Mouse (Mus musculus) adrenal gland, adult 8-10 months (tissue): ENCODE results near the gene Zmynd8. TPM values are rescaled to one million over a fixed set of nuclear protein-coding genes. Genes with fewer than 3 reads are reported as not detected.
"Not testable (repeated sequence)": the region's sequence is repeated elsewhere in the genome, so short reads cannot be mapped to it uniquely, and the experiment has no call there.

Source experiments
- DNase-seq: peaks from one replicate; pipeline ENCODE4 v3.0.0; 2022
- total RNA-seq, 4 experiments: library from RNA; stranded (reverse); gene quantifications; 2 replicates each; pipeline ENCODE4 v1.2.4; 2022

The Zmynd8 gene
- total RNA-seq, 4 experiments from 2014 or later: 51.7 to 94.5 (median 70.6) TPM

- DNase-seq: no peak
Measured at GRCm38 (mm10) chr2:165831637-165832289, 67.1 kb downstream of the Zmynd8 start.

GRCm38 (mm10) chr2:165828770-165829169 lies 70.0 kb downstream of the Zmynd8 start:
- no peak for DNase-seq

GRCm38 (mm10) chr2:165825964-165826712 lies 72.7 kb downstream of the Zmynd8 start:
- peak; percentile 60 for DNase-seq

GRCm38 (mm10) chr2:165825261-165825900 lies 73.4 kb downstream of the Zmynd8 start:
- no peak for DNase-seq

GRCm38 (mm10) chr2:165824826-165825225 lies 74.0 kb downstream of the Zmynd8 start:
- no peak for DNase-seq

DNA sequence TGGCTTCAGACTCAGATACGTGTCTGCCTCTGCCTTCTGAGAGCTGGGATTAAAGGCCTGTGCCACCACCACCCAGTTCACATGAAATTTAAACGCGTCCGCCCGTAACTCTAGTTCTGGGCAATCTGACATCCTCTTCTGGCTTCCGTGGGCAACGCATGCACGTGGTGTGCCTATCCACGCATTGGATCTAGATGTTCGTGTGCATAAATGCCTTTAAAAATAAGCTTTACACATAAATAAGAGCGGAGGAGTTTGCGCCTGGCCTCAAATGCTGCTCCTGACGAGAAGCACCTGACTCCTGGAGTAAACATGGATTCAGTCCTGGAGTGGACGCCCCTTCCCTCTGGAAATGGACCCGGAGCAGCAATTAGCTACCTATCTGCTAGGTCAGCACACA lies 76.3 kb downstream of the Zmynd8 start:
- DNase-seq: no peak

DNA sequence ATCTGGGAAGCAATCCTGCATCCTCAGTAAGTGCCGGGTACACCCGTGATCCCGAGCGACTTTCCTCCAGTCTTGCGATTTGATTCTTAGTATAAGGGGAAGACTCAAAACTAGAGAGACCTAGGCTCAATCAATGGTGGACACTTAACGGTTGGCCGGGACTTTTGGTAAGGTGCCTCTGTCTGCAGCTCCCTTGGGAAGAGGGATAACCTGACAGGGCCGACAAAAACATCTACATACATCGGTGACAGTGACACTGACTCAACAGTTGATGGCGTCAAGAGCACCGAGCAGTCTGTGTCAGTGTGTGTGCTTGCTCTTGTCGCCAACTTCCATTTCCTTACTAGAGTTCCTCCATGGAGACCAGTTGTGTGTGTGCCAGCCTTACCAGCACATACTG lies 77.1 kb downstream of the Zmynd8 start:
- no peak for DNase-seq

DNA sequence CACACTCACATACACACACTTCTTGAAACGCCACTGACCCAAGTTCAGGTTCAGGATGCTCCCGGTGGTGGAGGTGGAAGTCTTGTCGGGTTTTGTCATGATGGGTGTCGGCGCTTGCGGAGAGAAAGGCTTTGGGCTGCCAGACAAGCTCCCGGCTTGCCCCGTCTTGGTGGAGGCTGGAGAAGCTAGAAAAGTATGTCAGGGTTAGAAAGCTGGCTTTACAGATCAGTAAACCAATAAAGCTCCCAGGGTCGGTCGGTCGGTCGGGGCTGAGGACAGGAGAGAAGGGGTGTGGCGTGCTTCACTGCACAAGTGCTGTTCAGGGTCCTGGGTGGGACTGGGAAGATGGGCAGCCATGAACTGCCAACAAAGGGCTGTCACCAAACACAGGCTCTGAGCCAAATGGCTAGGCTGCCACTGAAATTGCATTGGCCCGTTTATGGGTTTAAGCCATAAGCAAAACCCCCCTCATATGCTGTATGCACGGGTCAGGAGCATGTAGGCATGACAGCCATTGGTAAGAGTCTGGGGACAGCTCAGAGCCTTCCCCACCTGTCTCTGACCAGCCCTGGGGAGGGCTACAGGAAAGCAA lies 78.2 kb downstream of the Zmynd8 start:
- DNase-seq: no peak

DNA sequence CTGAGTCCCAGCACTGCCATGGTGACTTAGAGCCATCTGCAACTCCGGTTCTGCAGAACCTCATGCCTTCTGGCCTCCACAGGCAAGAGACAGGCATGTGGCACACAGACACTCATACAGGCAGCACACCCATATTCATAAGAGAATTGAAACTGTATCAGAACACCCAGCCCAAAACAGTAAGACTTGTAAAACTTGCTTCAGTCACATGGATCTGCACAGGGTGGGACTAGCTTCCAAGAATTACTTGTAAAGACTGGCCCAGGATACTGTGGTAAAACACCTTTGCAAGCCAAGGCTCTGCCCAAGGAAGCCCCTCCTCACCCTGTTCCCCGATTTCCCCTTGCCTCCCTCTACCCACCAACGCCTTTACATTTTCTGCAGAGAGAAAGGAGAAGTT lies 78.7 kb downstream of the Zmynd8 start:
- DNase-seq: no peak

- DNase-seq: peak; percentile 38
Measured at GRCm38 (mm10) chr2:165818985-165819948, 79.5 kb downstream of the Zmynd8 start.

GRCm38 (mm10) chr2:165818570-165818969 lies 80.2 kb downstream of the Zmynd8 start:
- DNase-seq: no peak

GRCm38 (mm10) chr2:165817437-165817836 lies 81.4 kb downstream of the Zmynd8 start:
- DNase-seq: no peak

- no peak for DNase-seq
Measured at GRCm38 (mm10) chr2:165815103-165815880, 83.5 kb downstream of the Zmynd8 start.

DNA sequence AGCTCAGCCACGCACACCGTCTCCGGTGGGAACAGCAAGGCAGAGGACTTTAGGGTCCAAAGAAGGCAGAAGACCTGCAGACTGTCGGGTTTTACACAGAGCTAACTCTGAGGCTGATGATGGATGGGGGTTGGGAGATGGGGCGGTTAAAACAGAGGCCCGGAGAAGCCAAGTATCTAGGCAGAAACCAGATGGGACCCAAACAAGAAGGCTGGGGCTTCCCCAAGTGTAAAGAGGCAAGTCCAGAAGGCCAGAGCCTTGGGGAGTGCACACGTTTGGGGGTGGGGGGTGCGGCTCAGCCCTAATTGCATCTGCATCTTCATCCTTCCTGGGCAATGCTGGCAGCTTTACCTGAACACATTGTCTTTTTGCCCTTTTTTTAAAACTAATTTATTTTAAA lies 85.9 kb downstream of the Zmynd8 start:
- DNase-seq: no peak

DNA sequence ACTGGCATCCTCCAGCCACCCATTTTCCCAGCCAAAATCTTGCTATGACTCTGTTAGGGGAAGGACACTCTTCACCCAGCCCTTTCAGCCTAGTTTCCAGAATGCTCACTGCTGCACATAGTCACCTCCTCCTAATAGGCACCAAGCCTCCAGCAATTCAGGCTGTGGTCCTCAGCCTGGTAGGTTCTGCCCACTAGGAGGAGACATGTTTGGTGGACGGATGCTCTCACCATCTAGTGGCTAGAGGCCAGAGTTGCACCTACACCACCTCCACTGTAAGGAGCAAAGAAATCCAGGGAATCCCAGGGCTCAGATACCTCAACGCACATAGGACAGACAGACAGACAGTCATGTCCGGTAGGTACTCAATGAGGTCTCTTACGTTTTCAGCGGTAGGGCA lies 87.3 kb downstream of the Zmynd8 start:
- no peak for DNase-seq

DNA sequence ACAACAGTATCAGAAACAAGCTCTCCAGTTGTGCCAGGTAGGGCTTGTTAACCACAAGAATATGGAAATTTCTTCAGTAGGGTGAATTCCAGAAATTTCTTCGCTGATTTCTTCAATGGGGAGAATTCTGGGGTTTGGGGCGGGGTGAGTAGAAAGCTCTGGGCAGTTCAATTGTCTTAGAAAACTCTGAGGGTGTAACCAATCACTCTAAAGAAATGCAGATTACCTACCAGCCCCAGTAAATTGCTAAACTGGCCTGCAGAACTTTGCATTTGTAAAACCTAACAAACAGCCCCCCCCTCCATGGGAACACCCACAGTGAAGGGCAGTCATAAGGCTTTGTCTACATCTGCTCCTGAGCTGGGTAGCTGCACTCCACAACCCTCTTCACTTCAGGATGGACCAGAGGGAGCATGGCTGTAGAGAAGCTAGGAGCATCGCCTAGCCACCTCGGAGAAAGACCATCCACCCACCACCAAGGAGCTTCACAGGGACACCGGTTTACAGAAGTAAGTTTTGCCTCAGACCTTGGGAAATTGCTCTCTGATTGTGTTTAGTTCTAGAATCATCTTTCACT lies 88.8 kb downstream of the Zmynd8 start:
- no peak for DNase-seq

GRCm38 (mm10) chr2:165809091-165809490 lies 89.7 kb downstream of the Zmynd8 start:
- no peak for DNase-seq

GRCm38 (mm10) chr2:165808179-165808975 lies 90.4 kb downstream of the Zmynd8 start:
- no peak for DNase-seq

GRCm38 (mm10) chr2:165800174-165800573 lies 98.6 kb downstream of the Zmynd8 start:
- DNase-seq: not testable (repeated sequence)

- DNase-seq: no peak
Measured at GRCm38 (mm10) chr2:165797876-165798275, 100.9 kb downstream of the Zmynd8 start.
